Comparison of ENCODE assay signal across 30 mouse cellular contexts in the genomic region with DNA sequence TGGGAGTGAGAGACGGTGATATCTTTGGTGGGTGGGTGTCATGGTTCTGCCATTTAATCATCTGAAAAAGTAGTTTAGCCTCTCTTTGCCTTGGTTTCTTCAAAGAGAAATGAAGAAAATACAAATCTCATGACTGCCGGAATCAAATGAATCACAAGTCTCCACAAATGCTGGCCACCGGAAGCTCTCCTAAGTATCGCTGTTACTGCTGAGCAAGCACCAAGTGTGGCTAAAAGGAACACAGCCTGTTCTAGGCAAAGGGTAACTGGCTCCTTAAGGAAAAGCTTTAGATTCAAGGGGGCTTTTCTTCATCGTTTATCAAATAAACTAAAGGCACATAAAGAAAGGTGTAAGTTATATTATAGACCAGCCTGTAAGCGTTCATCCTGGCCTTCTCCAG. TPM values are rescaled to one million over a fixed set of nuclear protein-coding genes. Genes with fewer than 3 reads are reported as not detected.
DNase-seq lines count a peak whose midpoint lies in the region; ATAC-seq and TF ChIP-seq lines count a peak whose summit lies in the region.
"Had no signal": no experiment of that assay in that cellular context is flagged by ENCODE, and none has a peak within 500 bp of the region (broad histone marks: within the 10 kb centered on the region; RNA-seq: fewer than 3 reads in every experiment).

No protein-coding gene starts in this region.

- no peak for TF ChIP-seq POLR2A in lung, adult 2 months (IDR thresholded peaks at IDR 0.05; ENCODE audit: borderline replicate concordance, extremely low read depth, low read depth, low read length)

- peak overlapping the region; percentile 11; the same call in 1 of the 2 replicates for H3K27ac ChIP-seq in lung, embryonic 15.5 days
- H3K27ac ChIP-seq: embryonic facial prominence, embryonic 10.5 days; embryonic facial prominence, embryonic 13.5 days; forebrain, embryonic 10.5 days; forebrain, embryonic 13.5 days; heart, embryonic 15.5 days; hindbrain, embryonic 14.5 days; hindbrain, postnatal 0 days had no signal

- no peak overlapping the region for H3K4me2 ChIP-seq in lung, embryonic 15.5 days
- H3K4me2 ChIP-seq: embryonic facial prominence, embryonic 13.5 days; forebrain, embryonic 13.5 days; heart, embryonic 12.5 days; heart, embryonic 15.5 days; hindbrain, embryonic 14.5 days had no signal

- H3K9me3 ChIP-seq in lung, embryonic 15.5 days = no peaks in the 10 kb centered on the region
- H3K9me3 ChIP-seq: embryonic facial prominence, embryonic 10.5 days; embryonic facial prominence, embryonic 13.5 days; forebrain, embryonic 10.5 days; forebrain, embryonic 13.5 days; heart, embryonic 12.5 days; heart, embryonic 15.5 days had no signal

- 0 out of 2 replicates have a peak, but pooled peaks cover 3% of the 10 kb centered on the region for H3K36me3 ChIP-seq in lung, embryonic 15.5 days
- H3K36me3 ChIP-seq: embryonic facial prominence, embryonic 10.5 days; forebrain, embryonic 10.5 days; heart, embryonic 12.5 days; heart, embryonic 15.5 days had no signal

- ATAC-seq in lung, embryonic 15.5 days (ENCODE audit: borderline replicate concordance, extremely low read depth, low FRiP score, low TSS enrichment) = no peak
- ATAC-seq: forebrain, embryonic 13.5 days; forebrain, embryonic 16.5 days; hindbrain, postnatal 0 days; inflammation-experienced regulatory T-cells, adult 6 months had no signal

- peaks cover 37% of the 10 kb centered on the region for H3K4me1 ChIP-seq in lung, embryonic 15.5 days
- H3K4me1 ChIP-seq in lung, adult 2 months (ENCODE audit: control insufficient read depth, insufficient read depth, low read length) = no peaks in the 10 kb centered on the region
- H3K4me1 ChIP-seq: forebrain, embryonic 13.5 days had no signal

- no peak for TF ChIP-seq CTCF in lung, adult 2 months (IDR thresholded peaks at IDR 0.05; ENCODE audit: insufficient read depth, low read length)

- 66% methylated on average over 6 of the region's 6 CpGs for WGBS in lung, embryonic 15.5 days
- 57% methylated on average over 6 of the region's 6 CpGs for WGBS in lung, adult 2 months

- peak; percentile 41 for DNase-seq in gastrocnemius, adult 18-20 months (ENCODE audit: low spot score)
- no peak for DNase-seq in gastrocnemius, postnatal 10 days
- DNase-seq in lung, postnatal 25 days (ENCODE audit: low spot score) = no peak
- peak; percentile 37 for DNase-seq in lung, postnatal 10 days
- DNase-seq in lung, adult 2 months = no peak
- peak; percentile 54 for DNase-seq in skeletal muscle tissue, adult 2 months (ENCODE audit: low read depth, low spot score)
- no peak for DNase-seq in heart, postnatal 36 days
- DNase-seq: adrenal gland, adult 2 months; adrenal gland, postnatal 14 days; cerebellum, adult 11-12 months; cerebellum, adult 8-10 months; cerebellum, postnatal 10 days; cerebellum, postnatal 36 days; embryo, embryonic 11 days; gastrocnemius, postnatal 14 days; heart, adult 18-20 months; heart, postnatal 10 days; heart, postnatal 4 days had no signal

- H3K27me3 ChIP-seq in lung, embryonic 15.5 days = no peaks in the 10 kb centered on the region
- H3K27me3 ChIP-seq: embryonic facial prominence, embryonic 13.5 days; forebrain, embryonic 13.5 days; heart, embryonic 12.5 days; heart, embryonic 15.5 days; Patski had no signal

- no peak overlapping the region for H3K9ac ChIP-seq in lung, embryonic 15.5 days
- H3K9ac ChIP-seq: embryonic facial prominence, embryonic 13.5 days; forebrain, embryonic 13.5 days; heart, embryonic 12.5 days; heart, embryonic 15.5 days; hindbrain, embryonic 14.5 days had no signal

- H3K4me3 ChIP-seq in lung, embryonic 15.5 days = no peak overlapping the region
- no peak overlapping the region for H3K4me3 ChIP-seq in lung, adult 2 months (replicated peaks; ENCODE audit: extremely low read depth, low read depth, low read length)
- H3K4me3 ChIP-seq: embryonic facial prominence, embryonic 10.5 days; embryonic facial prominence, embryonic 13.5 days; forebrain, embryonic 10.5 days; forebrain, embryonic 13.5 days; heart, embryonic 12.5 days; heart, embryonic 15.5 days had no signal

- intact Hi-C loops in heart, postnatal 36 days (cut with DNase I) = no loop called here

RNA-seq across cellular contexts. Expression of gene Tgfb2, which starts 30.5 kb away (rescaled TPM):
- 10 to 100 TPM; 15.5 to 17.9 TPM for total RNA-seq in gastrocnemius, adult 18-20 months (2021)
- total RNA-seq in gastrocnemius, postnatal 10 days (2021) = 10 to 100 TPM; 28.4 to 38.7 TPM
- polyA plus RNA-seq in lung, embryonic 15.5 days (2015; fragmentation: Nextera tagmentation; extraction: Ambion mirVana) = 83.8 and 89.9 TPM in 2 replicates
- 5.6 and 5.9 TPM in 2 replicates for polyA plus RNA-seq in lung, adult 2 months (2012; rRNA removed)
- 1 to 10 TPM; 4.2 to 8.1 TPM for total RNA-seq in heart, postnatal 36 days (2021)

Comparison
In these comparisons a context has a peak if more than half of its experiments do, and no peak if none do; other contexts are left out.
1. DNase-seq: peak in gastrocnemius, adult 18-20 months (single experiment), lung, postnatal 10 days (single experiment) and skeletal muscle tissue, adult 2 months (single experiment); none in gastrocnemius, postnatal 10 days (single experiment), lung, postnatal 25 days (single experiment), lung, adult 2 months (single experiment) and heart, postnatal 36 days (0 of 2).